Mouse (Mus musculus) E14TG2a.4 (cell line): ENCODE measurements at regions not wholly inside any gene's neighbourhood (a gene's known extent, or its start where the extent isn't known, plus 50 kb on each side); places are given as distances from the start of the nearest gene placed in this dataset.

ENCODE experiments used
- CTCF ChIP-seq: conservative IDR thresholded peaks from 2 replicates; pipeline ENCODE4 v1.5.1; 2014; ENCODE audit warnings: low read length
- NANOG ChIP-seq: IDR thresholded peaks from 2 replicates; pipeline ENCODE4 v1.6.1; 2014; ENCODE audit warnings: borderline replicate concordance, low read length, mixed read lengths
- POU5F1 ChIP-seq: IDR thresholded peaks from 2 replicates; pipeline ENCODE4 v1.6.1; 2014; ENCODE audit warnings: low read length, borderline replicate concordance

- TF ChIP-seq CTCF (no peak), POU5F1 (no peak), NANOG (no peak)
These were observed 273.8 kb upstream of the Rack1 start for GRCm38 (mm10) chr11:48526316-48526715.
